Mouse (Mus musculus) hindbrain, embryonic 15.5 days (tissue): Measurements from ENCODE around the gene Slc22a14. TPM values are rescaled to one million over a fixed set of nuclear protein-coding genes. Genes with fewer than 3 reads are reported as not detected.

Experiments used
- ATAC-seq: fragments of 200-750 bp; cut with Nextera tagmentation; 2 replicates; pipeline ENCODE4 v1.8.0; 2017; ENCODE audit warnings: low read depth, moderate number of reproducible peaks, moderate TSS enrichment; ENCODE audit not compliant: low FRiP score
- H3K27ac ChIP-seq: fragments of 300-500 bp; sonication (generic); replicated peaks from 2 replicates; pipeline ENCODE4 v1.5.1; 2015; ENCODE audit warnings: mild to moderate bottlenecking, inconsistent platforms
- H3K27me3 ChIP-seq: fragments of 300-500 bp; sonication (generic); 2 replicates; pipeline ENCODE4 v1.6.1; 2015; ENCODE audit warnings: control low read depth, inconsistent platforms
- H3K36me3 ChIP-seq: fragments of 300-500 bp; sonication (generic); 2 replicates; pipeline ENCODE4 v1.6.1; 2015; ENCODE audit warnings: control low read depth, inconsistent platforms
- H3K4me1 ChIP-seq: fragments of 300-500 bp; sonication (generic); replicated peaks from 2 replicates; pipeline ENCODE4 v1.6.1; 2015; ENCODE audit warnings: control low read depth, inconsistent platforms
- H3K4me2 ChIP-seq: fragments of 300-500 bp; sonication (generic); 2 replicates; pipeline ENCODE4 v1.6.1; 2015; ENCODE audit warnings: moderate library complexity, mild to moderate bottlenecking, inconsistent platforms
- H3K4me3 ChIP-seq: fragments of 300-500 bp; sonication (generic); 2 replicates; pipeline ENCODE4 v1.5.1; 2015; ENCODE audit warnings: mild to moderate bottlenecking, inconsistent platforms
- H3K9ac ChIP-seq: fragments of 300-500 bp; sonication (generic); 2 replicates; pipeline ENCODE4 v1.6.1; 2015; ENCODE audit warnings: inconsistent platforms
- H3K9me3 ChIP-seq: fragments of 300-500 bp; sonication (generic); 2 replicates; pipeline ENCODE4 v1.6.1; 2016; ENCODE audit warnings: control low read depth, inconsistent platforms
- WGBS: fragments of 180-500 bp; shearing (Covaris S2); methylation state at CpG from one replicate; pipeline ENCODE4 v1.1.7; 2015; 5-methylcytosine and 5-hydroxymethylcytosine counted together
- polyA plus RNA-seq: library from polyadenylated mRNA; unstranded; fragments of >200 nt; fragmentation: Nextera tagmentation; extraction: Ambion mirVana; gene quantifications from 2 replicates; pipeline ENCODE4 v1.2.1, GENCODE M21; 2015

The Slc22a14 gene
- 0.07 TPM in 1 of 2 replicates, not detected in the other for polyA plus RNA-seq

- H3K9ac ChIP-seq: no peak within 1 kb of the TSS
- no peak within 1 kb of the TSS for H3K4me3 ChIP-seq
- 72% methylated on average over 7 of the region's 7 CpGs for WGBS
- H3K27me3 ChIP-seq: no peaks in the 10 kb centered on the region
- no peak for ATAC-seq
- H3K9me3 ChIP-seq: no peaks in the 10 kb centered on the region
- H3K4me2 ChIP-seq: no peak within 1 kb of the TSS
- H3K27ac ChIP-seq: no peak within 1 kb of the TSS
- H3K4me1 ChIP-seq: no peaks in the 10 kb centered on the region
- no peaks in the 10 kb centered on the region for H3K36me3 ChIP-seq
These were observed at the start of gene Slc22a14 for GRCm38 (mm10) chr9:119365284-119365683. TSS of gene Slc22a14 (minus strand) at chr9:119365553.

GRCm38 (mm10) chr9:119409864-119410263 lies 44.5 kb upstream of the Slc22a14 start:
- no peak for ATAC-seq
- Histone ChIP-seq H3K36me3 (no peaks in the 10 kb centered on the region), H3K27me3 (no peaks in the 10 kb centered on the region), H3K4me3 (no peak overlapping the region), H3K27ac (no peak overlapping the region), H3K4me2 (no peak overlapping the region), H3K9ac (no peak overlapping the region), H3K4me1 (peaks cover 19% of the 10 kb centered on the region), H3K9me3 (no peaks in the 10 kb centered on the region)
- 83% methylated on average over 5 of the region's 5 CpGs for WGBS

- no peak overlapping the region for H3K4me2 ChIP-seq
- no peaks in the 10 kb centered on the region for H3K36me3 ChIP-seq
- 70% methylated on average over 11 of the region's 11 CpGs for WGBS
- H3K9ac ChIP-seq: no peak overlapping the region
- ATAC-seq: no peak
- no peaks in the 10 kb centered on the region for H3K9me3 ChIP-seq
- H3K4me3 ChIP-seq: no peak overlapping the region
- H3K27ac ChIP-seq: no peak overlapping the region
- no peaks in the 10 kb centered on the region for H3K27me3 ChIP-seq
- H3K4me1 ChIP-seq: peaks cover 27% of the 10 kb centered on the region
These were observed 43.7 kb upstream of the Slc22a14 start for GRCm38 (mm10) chr9:119408898-119409664.

GRCm38 (mm10) chr9:119407884-119408283 lies 42.5 kb upstream of the Slc22a14 start:
- WGBS: 83% methylated on average over 15 of the region's 15 CpGs
- no peak overlapping the region for H3K9ac ChIP-seq
- H3K4me2 ChIP-seq: no peak overlapping the region
- no peaks in the 10 kb centered on the region for H3K27me3 ChIP-seq
- H3K4me1 ChIP-seq: peaks cover 34% of the 10 kb centered on the region
- no peak for ATAC-seq
- no peaks in the 10 kb centered on the region for H3K36me3 ChIP-seq
- no peak overlapping the region for H3K4me3 ChIP-seq
- H3K9me3 ChIP-seq: no peaks in the 10 kb centered on the region
- no peak overlapping the region for H3K27ac ChIP-seq

- peaks cover 42% of the 10 kb centered on the region for H3K4me1 ChIP-seq
- no peak overlapping the region for H3K27ac ChIP-seq
- no peaks in the 10 kb centered on the region for H3K27me3 ChIP-seq
- no peaks in the 10 kb centered on the region for H3K36me3 ChIP-seq
- peak overlapping the region; percentile 68 for H3K4me3 ChIP-seq
- H3K9me3 ChIP-seq: no peaks in the 10 kb centered on the region
- 53% methylated on average over 5 of the region's 5 CpGs for WGBS
- H3K4me2 ChIP-seq: peak overlapping the region; percentile 88
- no peak overlapping the region for H3K9ac ChIP-seq
- ATAC-seq: no peak
These were observed 38.7 kb upstream of the Slc22a14 start for GRCm38 (mm10) chr9:119404090-119404489.

GRCm38 (mm10) chr9:119403236-119403641 lies 37.9 kb upstream of the Slc22a14 start:
- ATAC-seq: no peak; the same call in 1 of the 2 replicates
- Histone ChIP-seq H3K4me1 (peaks cover 39% of the 10 kb centered on the region), H3K36me3 (no peaks in the 10 kb centered on the region), H3K9ac (peak overlapping the region; percentile 93), H3K9me3 (no peaks in the 10 kb centered on the region), H3K27me3 (no peaks in the 10 kb centered on the region), H3K4me2 (peak overlapping the region; percentile 88), H3K27ac (peak overlapping the region; percentile 97), H3K4me3 (peak overlapping the region; percentile 68)
- WGBS: under 1% methylated on average over 26 of the region's 26 CpGs

GRCm38 (mm10) chr9:119402253-119403235 lies 37.2 kb upstream of the Slc22a14 start:
- under 1% methylated on average over 119 of the region's 127 CpGs for WGBS

GRCm38 (mm10) chr9:119401801-119402214 lies 36.5 kb upstream of the Slc22a14 start, which contains the start of gene Acvr2b:
TSS of gene Acvr2b (plus strand) at chr9:119402118.
- under 1% methylated on average over 15 of the region's 32 CpGs for WGBS
- Histone ChIP-seq H3K9me3 (no peaks in the 10 kb centered on the region), H3K36me3 (no peaks in the 10 kb centered on the region), H3K4me1 (peaks cover 39% of the 10 kb centered on the region), H3K4me2 (peak within 1 kb of the TSS; percentile 88), H3K9ac (peak within 1 kb of the TSS; percentile 93), H3K4me3 (peak within 1 kb of the TSS; percentile 68), H3K27ac (peak within 1 kb of the TSS; percentile 97), H3K27me3 (no peaks in the 10 kb centered on the region)
- ATAC-seq: peak; percentile 93

More at GRCm38 (mm10) chr9:119402253-119403235, 37.2 kb upstream of the Slc22a14 start:
- no peaks in the 10 kb centered on the region for H3K27me3 ChIP-seq
- no peaks in the 10 kb centered on the region for H3K36me3 ChIP-seq
- H3K9ac ChIP-seq: peak overlapping the region; percentile 93
- no peak; the same call in none of the 2 replicates for ATAC-seq
- H3K4me3 ChIP-seq: peak overlapping the region; percentile 68
- H3K4me1 ChIP-seq: peaks cover 39% of the 10 kb centered on the region
- no peaks in the 10 kb centered on the region for H3K9me3 ChIP-seq
- peak overlapping the region; percentile 88 for H3K4me2 ChIP-seq
- H3K27ac ChIP-seq: peak overlapping the region; percentile 97

- Histone ChIP-seq H3K4me3 (peak overlapping the region; percentile 68), H3K27me3 (no peaks in the 10 kb centered on the region), H3K36me3 (no peaks in the 10 kb centered on the region), H3K9ac (peak overlapping the region; percentile 93; the same call in 1 of the 2 replicates), H3K27ac (peak overlapping the region; percentile 97), H3K4me2 (peak overlapping the region; percentile 88), H3K4me1 (peaks cover 36% of the 10 kb centered on the region), H3K9me3 (no peaks in the 10 kb centered on the region)
- WGBS: 3% methylated on average over 7 of the region's 7 CpGs
- ATAC-seq: no peak; the same call in 1 of the 2 replicates
These were observed 36.0 kb upstream of the Slc22a14 start for GRCm38 (mm10) chr9:119401351-119401750.

- ATAC-seq: no peak
- no peaks in the 10 kb centered on the region for H3K27me3 ChIP-seq
- H3K36me3 ChIP-seq: no peaks in the 10 kb centered on the region
- H3K27ac ChIP-seq: no peak overlapping the region
- no peak overlapping the region for H3K4me3 ChIP-seq
- 94% methylated on average over 1 of the region's 1 CpGs for WGBS
- H3K9me3 ChIP-seq: no peaks in the 10 kb centered on the region
- no peak overlapping the region for H3K9ac ChIP-seq
- no peaks in the 10 kb centered on the region for H3K4me1 ChIP-seq
- H3K4me2 ChIP-seq: no peak overlapping the region
These were observed 29.5 kb upstream of the Slc22a14 start for GRCm38 (mm10) chr9:119394808-119395207.

- Histone ChIP-seq H3K27me3 (no peaks in the 10 kb centered on the region), H3K9ac (no peak overlapping the region), H3K27ac (no peak overlapping the region), H3K4me2 (no peak overlapping the region), H3K9me3 (no peaks in the 10 kb centered on the region), H3K4me3 (no peak overlapping the region), H3K36me3 (no peaks in the 10 kb centered on the region), H3K4me1 (no peaks in the 10 kb centered on the region)
- WGBS: 95% methylated on average over 2 of the region's 2 CpGs
- no peak for ATAC-seq
These were observed 24.9 kb upstream of the Slc22a14 start for GRCm38 (mm10) chr9:119390214-119390613.
